Mouse (Mus musculus) duodenum, adult 2 months (tissue): Measurements from ENCODE around the gene Glipr1l3. TPM values are rescaled to one million over a fixed set of nuclear protein-coding genes. Genes with fewer than 3 reads are reported as not detected.

Source experiments
- polyA plus RNA-seq: library from polyadenylated mRNA; depleted of rRNA; stranded (reverse); fragments of >200 nt; gene quantifications from 2 replicates; pipeline ENCODE4 v1.2.3, GENCODE M21; 2012; ENCODE audit warnings: low replicate concordance; rRNA removed

The Glipr1l3 gene
- not detected in 2 replicates for polyA plus RNA-seq

DNA sequence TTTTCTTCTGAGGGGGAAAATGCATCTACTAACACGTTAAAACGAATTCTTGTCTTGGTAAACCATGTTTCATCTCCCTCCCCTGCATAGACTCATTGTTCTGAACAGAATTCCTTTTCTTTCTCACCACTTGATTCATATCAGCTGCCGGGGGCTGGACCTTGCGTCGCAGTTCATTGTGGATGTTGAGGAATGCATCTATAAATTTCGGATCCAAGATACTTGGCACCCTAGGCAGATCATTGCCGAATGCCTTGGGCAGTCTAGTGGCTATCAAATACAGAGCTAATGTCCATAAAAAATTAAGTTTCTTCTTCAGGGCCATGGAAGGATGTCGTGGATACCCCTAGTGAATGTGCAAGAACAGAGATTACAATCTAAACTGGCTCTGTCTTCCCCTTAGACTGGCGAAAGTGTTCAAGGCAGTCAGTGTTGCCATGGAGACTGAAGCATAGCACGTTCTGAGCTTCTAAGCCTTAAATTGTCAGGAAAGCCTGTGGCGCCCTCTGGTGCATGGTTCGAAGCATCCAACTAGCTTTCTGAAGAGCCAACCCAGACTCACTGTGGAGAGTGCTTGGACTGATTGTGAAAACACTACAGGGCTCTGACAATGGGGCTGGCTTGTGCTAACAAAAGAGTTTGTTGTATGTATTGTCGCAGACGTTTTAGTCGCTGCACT lies at the start of gene Glipr1l3:
Gene Glipr1l3 (minus strand): TSS at position 446 of the 679 bp plus-strand sequence.

DNA sequence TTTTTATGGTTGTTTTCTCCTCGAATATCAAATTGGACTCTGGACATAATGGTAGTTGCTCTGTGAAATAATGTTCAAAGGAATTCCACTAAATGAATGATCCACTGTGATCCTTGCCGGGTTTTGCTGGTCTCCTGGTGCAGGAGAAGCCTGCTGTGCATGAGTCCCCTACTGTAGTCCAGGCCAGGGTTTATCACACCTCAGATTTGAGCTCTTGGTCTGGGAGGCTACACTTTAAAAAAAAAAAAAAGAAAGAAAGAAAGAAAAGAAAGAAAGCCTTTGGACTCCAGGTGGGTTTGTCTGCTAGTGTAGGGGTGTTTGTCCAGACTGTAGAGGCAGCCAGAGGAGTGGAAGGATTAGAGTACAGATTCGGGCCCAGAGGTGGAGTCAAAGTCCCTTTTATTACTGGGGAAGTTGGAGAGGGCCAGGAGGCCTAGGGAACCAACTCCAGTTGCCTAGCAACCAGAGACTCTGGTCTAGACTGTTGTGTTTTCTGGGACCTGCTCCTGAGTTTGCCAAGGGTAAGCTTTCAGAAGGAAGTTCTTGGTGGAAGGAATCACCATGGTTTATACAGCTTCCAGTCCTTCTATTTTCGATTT lies 3.1 kb upstream of the Glipr1l3 start, which contains the start of gene Caps2:
Gene Caps2 (plus strand): TSS at position 454 of the 599 bp plus-strand sequence.

Other genes with a start within 250 kb of the Glipr1l3 start
- 0.46 and 0.81 TPM in 2 replicates for gene Krr1, start 187.7 kb downstream of the Glipr1l3 start, polyA plus RNA-seq
- gene Glipr1, start 157.7 kb downstream of the Glipr1l3 start, polyA plus RNA-seq: 3.3 and 3.8 TPM in 2 replicates
- not detected in 2 replicates for gene Glipr1l1, start 100.1 kb downstream of the Glipr1l3 start, polyA plus RNA-seq
- not detected in 2 replicates for gene Glipr1l2, start 77.0 kb downstream of the Glipr1l3 start, polyA plus RNA-seq
- gene Caps2, start 3.3 kb upstream of the Glipr1l3 start, polyA plus RNA-seq: not detected in 2 replicates
- gene Kcnc2, start 110.8 kb upstream of the Glipr1l3 start, polyA plus RNA-seq: 0.19 and 0.28 TPM in 2 replicates